Mouse (Mus musculus) liver, adult (tissue): ENCODE measurements around the gene Gm5617.

Experiments
- GATA4 ChIP-seq: IDR thresholded peaks from 2 replicates; pipeline ENCODE4 v1.6.1; 2014; ENCODE audit warnings: mild to moderate bottlenecking, low read length; ENCODE audit not compliant: insufficient replicate concordance

The Gm5617 gene

GRCm38 (mm10) chr9:48479838-48480410, 15.3 kb upstream of the Gm5617 start:
- TF ChIP-seq GATA4 = no peak

GRCm38 (mm10) chr9:48480411-48481213, 14.6 kb upstream of the Gm5617 start, which contains the start of gene Rexo2:
TSS of gene Rexo2 (minus strand) at chr9:48480623.
- TF ChIP-seq GATA4 = no peak; the same call in 1 of the 2 replicates

GRCm38 (mm10) chr9:48481214-48482134, 13.8 kb upstream of the Gm5617 start:
- no peak for TF ChIP-seq GATA4

GRCm38 (mm10) chr9:48495548-48495932, 298 bp downstream of the Gm5617 start:
- no peak for TF ChIP-seq GATA4

GRCm38 (mm10) chr9:48501192-48501591, 6.0 kb downstream of the Gm5617 start:
- TF ChIP-seq GATA4 = no peak

GRCm38 (mm10) chr9:48503001-48503400, 7.8 kb downstream of the Gm5617 start:
- TF ChIP-seq GATA4 = no peak

- no peak for TF ChIP-seq GATA4
Measured at GRCm38 (mm10) chr9:48504741-48505365, 9.6 kb downstream of the Gm5617 start.

- no peak for TF ChIP-seq GATA4
Measured at GRCm38 (mm10) chr9:48510134-48510533, 14.9 kb downstream of the Gm5617 start.

- no peak for TF ChIP-seq GATA4
Measured at GRCm38 (mm10) chr9:48515332-48515731, 20.1 kb downstream of the Gm5617 start.

GRCm38 (mm10) chr9:48516615-48517371, 21.6 kb downstream of the Gm5617 start:
- TF ChIP-seq GATA4 = no peak

- no peak for TF ChIP-seq GATA4
Measured at GRCm38 (mm10) chr9:48517372-48518130, 22.3 kb downstream of the Gm5617 start.

- no peak for TF ChIP-seq GATA4
Measured at GRCm38 (mm10) chr9:48525566-48525965, 30.3 kb downstream of the Gm5617 start.

- TF ChIP-seq GATA4 = no peak
Measured at GRCm38 (mm10) chr9:48526520-48526919, 31.3 kb downstream of the Gm5617 start.

GRCm38 (mm10) chr9:48531294-48531693, 36.1 kb downstream of the Gm5617 start:
- no peak for TF ChIP-seq GATA4
